In genomic region chr13:59746164-59746563, GRCm38 (mm10) we compare ENCODE assay signal across 26 mouse cellular contexts. TPM values are rescaled to one million over a fixed set of nuclear protein-coding genes. Genes with fewer than 3 reads are reported as not detected.
DNase-seq lines count a peak whose midpoint lies in the region; ATAC-seq and TF ChIP-seq lines count a peak whose summit lies in the region.
"Had no signal": no experiment of that assay in that cellular context is flagged by ENCODE, and none has a peak within 500 bp of the region (broad histone marks: within the 10 kb centered on the region; RNA-seq: fewer than 3 reads in every experiment).

No protein-coding gene starts in this region.

- H3K4me3 ChIP-seq in testis, adult 2 months (ENCODE audit: control insufficient read depth, low read depth, low read length) = peak overlapping the region; percentile 94
- H3K4me3 ChIP-seq in limb, embryonic 10.5 days = no peak overlapping the region
- no peak overlapping the region for H3K4me3 ChIP-seq in neural tube, embryonic 15.5 days (replicated peaks)
- H3K4me3 ChIP-seq: embryonic facial prominence, embryonic 13.5 days; hindbrain, embryonic 12.5 days; intestine, embryonic 15.5 days; limb, embryonic 12.5 days; liver, embryonic 15.5 days had no signal

- H3K27ac ChIP-seq in testis, adult 2 months (ENCODE audit: control insufficient read depth, insufficient read depth, low read depth, low read length) = peak overlapping the region; percentile 94
- no peak overlapping the region for H3K27ac ChIP-seq in limb, embryonic 10.5 days
- H3K27ac ChIP-seq in neural tube, embryonic 15.5 days (replicated peaks) = no peak overlapping the region
- H3K27ac ChIP-seq: embryonic facial prominence, embryonic 13.5 days; hindbrain, embryonic 12.5 days; intestine, embryonic 15.5 days; limb, embryonic 12.5 days; liver, embryonic 15.5 days had no signal

- no peak; the same call in 1 of the 2 replicates for TF ChIP-seq POLR2A in testis, adult 2 months (IDR thresholded peaks at IDR 0.05; ENCODE audit: control insufficient read depth, low read depth, low read length)

- DNase-seq in kidney, postnatal 10 days = peak; percentile 41
- no peak for DNase-seq in kidney, postnatal 25 days
- no peak for DNase-seq in testis, postnatal 14 days (ENCODE audit: low spot score)
- peak; percentile 47 for DNase-seq in limb, embryonic 10.5 days (ENCODE audit: low spot score)
- no peak for DNase-seq in heart, adult 8-10 months (ENCODE audit: low spot score)
- DNase-seq: cerebellum, adult 9-10 months; midbrain, embryonic 14.5 days; retina, postnatal 1 day; right cerebral cortex, postnatal 4 days had no signal

- WGBS in limb, embryonic 10.5 days = 66% methylated on average over 6 of the region's 6 CpGs
- WGBS in neural tube, embryonic 15.5 days = 77% methylated on average over 6 of the region's 6 CpGs

- no peaks in the 10 kb centered on the region for H3K4me1 ChIP-seq in testis, adult 2 months (ENCODE audit: control insufficient read depth, insufficient read depth, low read length)
- peaks cover 15% of the 10 kb centered on the region for H3K4me1 ChIP-seq in limb, embryonic 10.5 days
- H3K4me1 ChIP-seq in neural tube, embryonic 15.5 days = no peaks in the 10 kb centered on the region
- H3K4me1 ChIP-seq: hindbrain, embryonic 12.5 days; intestine, embryonic 15.5 days had no signal

- H3K4me2 ChIP-seq in neural tube, embryonic 15.5 days = no peak overlapping the region
- H3K4me2 ChIP-seq: embryonic facial prominence, embryonic 13.5 days; hindbrain, embryonic 12.5 days; intestine, embryonic 15.5 days; limb, embryonic 12.5 days; liver, embryonic 15.5 days had no signal

- ATAC-seq in neural tube, embryonic 15.5 days (ENCODE audit: low FRiP score) = no peak
- ATAC-seq: CD4-positive, CD25-positive, alpha-beta regulatory T cell, adult 4 months; forebrain, embryonic 16.5 days; intestine, embryonic 15.5 days had no signal

- H3K9me3 ChIP-seq in limb, embryonic 10.5 days (replicated peaks) = no peaks in the 10 kb centered on the region
- H3K9me3 ChIP-seq in neural tube, embryonic 15.5 days (replicated peaks) = no peaks in the 10 kb centered on the region
- H3K9me3 ChIP-seq: embryonic facial prominence, embryonic 13.5 days; hindbrain, embryonic 12.5 days; intestine, embryonic 15.5 days; limb, embryonic 12.5 days; liver, embryonic 15.5 days had no signal

- no peaks in the 10 kb centered on the region for H3K36me3 ChIP-seq in testis, adult 2 months (ENCODE audit: control insufficient read depth, insufficient read depth, low read length)
- no peaks in the 10 kb centered on the region for H3K36me3 ChIP-seq in limb, embryonic 10.5 days
- no peaks in the 10 kb centered on the region for H3K36me3 ChIP-seq in neural tube, embryonic 15.5 days
- H3K36me3 ChIP-seq: embryonic facial prominence, embryonic 13.5 days; hindbrain, embryonic 12.5 days; intestine, embryonic 15.5 days; limb, embryonic 12.5 days; liver, embryonic 15.5 days had no signal

- no peak overlapping the region for H3K9ac ChIP-seq in neural tube, embryonic 15.5 days (replicated peaks)
- H3K9ac ChIP-seq: embryonic facial prominence, embryonic 13.5 days; hindbrain, embryonic 12.5 days; intestine, embryonic 15.5 days; limb, embryonic 12.5 days; liver, embryonic 15.5 days had no signal

- H3K27me3 ChIP-seq in testis, adult 2 months (ENCODE audit: control insufficient read depth, insufficient read depth, low read length) = no peaks in the 10 kb centered on the region
- no peaks in the 10 kb centered on the region for H3K27me3 ChIP-seq in limb, embryonic 10.5 days (ENCODE audit: low read depth, poor library complexity, severe bottlenecking)
- no peaks in the 10 kb centered on the region for H3K27me3 ChIP-seq in neural tube, embryonic 15.5 days (replicated peaks)
- H3K27me3 ChIP-seq: embryonic facial prominence, embryonic 13.5 days; hindbrain, embryonic 12.5 days; intestine, embryonic 15.5 days; limb, embryonic 12.5 days had no signal

- TF ChIP-seq CTCF in testis, adult 2 months (IDR thresholded peaks at IDR 0.05; ENCODE audit: control insufficient read depth, insufficient read depth, insufficient replicate concordance, low read depth, low read length) = no peak

RNA-seq across cellular contexts. Expression of gene 1700014D04Rik, which starts 0.4 kb away (rescaled TPM):
- 45.6 and 46.7 TPM in 2 replicates for polyA plus RNA-seq in testis, adult 2 months (2012; rRNA removed)
- polyA plus RNA-seq in limb, embryonic 10.5 days (2016; fragmentation: Nextera tagmentation; extraction: Ambion mirVana) = 0.31 TPM in 1 of 2 replicates, not detected in the other
- polyA plus RNA-seq in neural tube, embryonic 15.5 days (2015; fragmentation: Nextera tagmentation; extraction: Ambion mirVana) = 0.14 and 0.22 TPM in 2 replicates
- not detected for total RNA-seq in heart, adult 8-10 months (2022)
- polyA plus RNA-seq: CD4-positive, CD25-positive, alpha-beta regulatory T cell, adult 4 months; embryonic facial prominence, embryonic 13.5 days; heart, embryonic 16.5 days; hindbrain, embryonic 12.5 days; intestine, embryonic 15.5 days; large intestine, adult 2 months; liver, embryonic 15.5 days; thymus, postnatal 0 days had no signal

RNA-seq across cellular contexts. Expression of gene Spata31d1d, which starts 14.6 kb away (rescaled TPM):
- polyA plus RNA-seq in testis, adult 2 months (2012; rRNA removed) = 74.8 and 83.7 TPM in 2 replicates
- not detected in 2 replicates for polyA plus RNA-seq in limb, embryonic 10.5 days (2016; fragmentation: Nextera tagmentation; extraction: Ambion mirVana)
- polyA plus RNA-seq in neural tube, embryonic 15.5 days (2015; fragmentation: Nextera tagmentation; extraction: Ambion mirVana) = not detected in 2 replicates
- total RNA-seq in heart, adult 8-10 months (2022) = not detected
- total RNA-seq: adrenal gland, postnatal 4 days; layer of hippocampus, postnatal 36 days; megakaryocyte, adult 5-6 weeks had no signal
- polyA plus RNA-seq: CD4-positive, CD25-positive, alpha-beta regulatory T cell, adult 4 months; embryonic facial prominence, embryonic 13.5 days; forebrain, embryonic 16.5 days; heart, embryonic 16.5 days; hindbrain, embryonic 12.5 days; intestine, embryonic 15.5 days; large intestine, adult 2 months; limb, embryonic 12.5 days; liver, embryonic 15.5 days; midbrain, embryonic 14.5 days; thymus, postnatal 0 days had no signal

RNA-seq across cellular contexts. Expression of gene Isca1, which starts 23.4 kb away (rescaled TPM):
- polyA plus RNA-seq in testis, adult 2 months (2012; rRNA removed) = 149 and 158 TPM in 2 replicates
- 90.5 and 95.7 TPM in 2 replicates for polyA plus RNA-seq in limb, embryonic 10.5 days (2016; fragmentation: Nextera tagmentation; extraction: Ambion mirVana)
- 158 and 171 TPM in 2 replicates for polyA plus RNA-seq in neural tube, embryonic 15.5 days (2015; fragmentation: Nextera tagmentation; extraction: Ambion mirVana)
- 100 to 1,000 TPM; 215 to 235 (median 226) TPM for total RNA-seq in heart, adult 8-10 months (2022)

RNA-seq across cellular contexts. Expression of gene Spata31d1b, which starts 34.1 kb away (rescaled TPM):
- polyA plus RNA-seq in testis, adult 2 months (2012; rRNA removed) = 118 and 120 TPM in 2 replicates
- polyA plus RNA-seq in limb, embryonic 10.5 days (2016; fragmentation: Nextera tagmentation; extraction: Ambion mirVana) = not detected in 2 replicates
- polyA plus RNA-seq in neural tube, embryonic 15.5 days (2015; fragmentation: Nextera tagmentation; extraction: Ambion mirVana) = not detected in 2 replicates
- not detected for total RNA-seq in heart, adult 8-10 months (2022)
- total RNA-seq: adrenal gland, postnatal 4 days; megakaryocyte, adult 5-6 weeks had no signal
- polyA plus RNA-seq: CD4-positive, CD25-positive, alpha-beta regulatory T cell, adult 4 months; embryonic facial prominence, embryonic 13.5 days; forebrain, embryonic 16.5 days; heart, embryonic 16.5 days; hindbrain, embryonic 12.5 days; intestine, embryonic 15.5 days; large intestine, adult 2 months; limb, embryonic 12.5 days; midbrain, embryonic 14.5 days had no signal

RNA-seq across cellular contexts. Expression of gene Gm49354, which starts 35.9 kb away (rescaled TPM):
- polyA plus RNA-seq in testis, adult 2 months (2012; rRNA removed) = not detected in 2 replicates
- polyA plus RNA-seq in limb, embryonic 10.5 days (2016; fragmentation: Nextera tagmentation; extraction: Ambion mirVana) = not detected in 2 replicates
- polyA plus RNA-seq in neural tube, embryonic 15.5 days (2015; fragmentation: Nextera tagmentation; extraction: Ambion mirVana) = not detected in 2 replicates
- not detected for total RNA-seq in heart, adult 8-10 months (2022)
- total RNA-seq: adrenal gland, postnatal 4 days; layer of hippocampus, postnatal 36 days; megakaryocyte, adult 5-6 weeks had no signal
- polyA plus RNA-seq: CD4-positive, CD25-positive, alpha-beta regulatory T cell, adult 4 months; cortical plate, adult 2 months; embryonic facial prominence, embryonic 13.5 days; forebrain, embryonic 16.5 days; gonadal fat pad, adult 2 months; heart, embryonic 16.5 days; hindbrain, embryonic 12.5 days; intestine, embryonic 15.5 days; large intestine, adult 2 months; limb, embryonic 12.5 days; liver, embryonic 15.5 days; midbrain, embryonic 14.5 days; thymus, postnatal 0 days had no signal

Comparison
In these comparisons a context has a peak if more than half of its experiments do, and no peak if none do; other contexts are left out.
1. DNase-seq: peak in kidney, postnatal 10 days (single experiment) and limb, embryonic 10.5 days (single experiment); none in kidney, postnatal 25 days (0 of 2), testis, postnatal 14 days (single experiment) and heart, adult 8-10 months (single experiment).
2. RNA of gene 1700014D04Rik, which starts 0.4 kb away (polyA plus RNA-seq): 45.6 to 46.7 TPM in testis, adult 2 months; 0.31 TPM in limb, embryonic 10.5 days and 0.14 to 0.22 TPM in neural tube, embryonic 15.5 days; every median in the first group is over 10 times any median in the second.
3. RNA of gene Spata31d1d, which starts 14.6 kb away (polyA plus RNA-seq): 74.8 to 83.7 TPM in testis, adult 2 months; not detected in limb, embryonic 10.5 days and not detected in neural tube, embryonic 15.5 days; every median in the first group is over 10 times any median in the second.